Mouse (Mus musculus) mature B cell (primary cell): ENCODE results near the gene Mier3.
"Not testable (repeated sequence)": the region's sequence is repeated elsewhere in the genome, so short reads cannot be mapped to it uniquely, and the experiment has no call there.

Experiments used
- in situ Hi-C: fragments of 300-500 bp; cut with MboI; formaldehyde crosslinking; loops from 2 replicates; pipeline ENCODE4 v1.14.3; 2019

Gene Mier3

GRCm38 (mm10) chr13:111703396-111703795, 22.6 kb downstream of the Mier3 start:
- in situ Hi-C loops = no loop called here

- in situ Hi-C loops = not testable (repeated sequence)
Measured at GRCm38 (mm10) chr13:111703952-111704351, 23.2 kb downstream of the Mier3 start.

- in situ Hi-C loops = no loop called here
Measured at GRCm38 (mm10) chr13:111710531-111710930, 29.8 kb downstream of the Mier3 start.

GRCm38 (mm10) chr13:111719726-111720125, 38.9 kb downstream of the Mier3 start:
- in situ Hi-C loops = no loop called here

- in situ Hi-C loops = no loop called here
Measured at GRCm38 (mm10) chr13:111724811-111725164, 44.0 kb downstream of the Mier3 start.

- in situ Hi-C loops = no loop called here
Measured at GRCm38 (mm10) chr13:111725165-111726077, 44.6 kb downstream of the Mier3 start.

GRCm38 (mm10) chr13:111726898-111727297, 46.1 kb downstream of the Mier3 start:
- in situ Hi-C loops = no loop called here

- in situ Hi-C loops = loop anchor here (10.0 kb wide), 1 partner anchor 277 kb away; no protein-coding TSS in a partner anchor
Measured at GRCm38 (mm10) chr13:111741204-111741990, 60.6 kb downstream of the Mier3 start.

GRCm38 (mm10) chr13:111741991-111742615, 61.3 kb downstream of the Mier3 start:
- in situ Hi-C loops = loop anchor here (10.0 kb wide), 1 partner anchor 277 kb away; no protein-coding TSS in a partner anchor

GRCm38 (mm10) chr13:111744233-111745000, 63.6 kb downstream of the Mier3 start:
- in situ Hi-C loops = loop anchor here (10.0 kb wide), 1 partner anchor 280 kb away; no protein-coding TSS in a partner anchor

GRCm38 (mm10) chr13:111745216-111745615, 64.4 kb downstream of the Mier3 start:
- in situ Hi-C loops = loop anchor here (10.0 kb wide), 1 partner anchor 280 kb away; no protein-coding TSS in a partner anchor

- in situ Hi-C loops = loop anchor here (10.0 kb wide), 1 partner anchor 282 kb away; no protein-coding TSS in a partner anchor
Measured at GRCm38 (mm10) chr13:111746831-111747230, 66.1 kb downstream of the Mier3 start.

- in situ Hi-C loops = loop anchor here (10.0 kb wide), 1 partner anchor 284 kb away; no protein-coding TSS in a partner anchor
Measured at GRCm38 (mm10) chr13:111748301-111749062, 67.7 kb downstream of the Mier3 start.

- in situ Hi-C loops = no loop called here
Measured at GRCm38 (mm10) chr13:111753321-111753720, 72.5 kb downstream of the Mier3 start.

- in situ Hi-C loops = no loop called here
Measured at GRCm38 (mm10) chr13:111755377-111755776, 74.6 kb downstream of the Mier3 start.

- in situ Hi-C loops = no loop called here
Measured at GRCm38 (mm10) chr13:111755937-111756336, 75.2 kb downstream of the Mier3 start.

GRCm38 (mm10) chr13:111756986-111757385, 76.2 kb downstream of the Mier3 start:
- in situ Hi-C loops = no loop called here

- in situ Hi-C loops = no loop called here
Measured at GRCm38 (mm10) chr13:111762526-111762925, 81.7 kb downstream of the Mier3 start.
